Mouse (Mus musculus) urinary bladder, adult 18-20 months (tissue): ENCODE measurements around the gene Rasgef1c.

Experiments used
- DNase-seq, 2 experiments: peaks; one replicate each; pipeline ENCODE4 v3.0.0; 2022; ENCODE audit warnings: low spot score in 2 of 2, mixed read lengths in 2 of 2

Gene Rasgef1c

GRCm38 (mm10) chr11:49974675-49975074 lies 73.0 kb downstream of the Rasgef1c start:
- DNase-seq, result no peak

DNA sequence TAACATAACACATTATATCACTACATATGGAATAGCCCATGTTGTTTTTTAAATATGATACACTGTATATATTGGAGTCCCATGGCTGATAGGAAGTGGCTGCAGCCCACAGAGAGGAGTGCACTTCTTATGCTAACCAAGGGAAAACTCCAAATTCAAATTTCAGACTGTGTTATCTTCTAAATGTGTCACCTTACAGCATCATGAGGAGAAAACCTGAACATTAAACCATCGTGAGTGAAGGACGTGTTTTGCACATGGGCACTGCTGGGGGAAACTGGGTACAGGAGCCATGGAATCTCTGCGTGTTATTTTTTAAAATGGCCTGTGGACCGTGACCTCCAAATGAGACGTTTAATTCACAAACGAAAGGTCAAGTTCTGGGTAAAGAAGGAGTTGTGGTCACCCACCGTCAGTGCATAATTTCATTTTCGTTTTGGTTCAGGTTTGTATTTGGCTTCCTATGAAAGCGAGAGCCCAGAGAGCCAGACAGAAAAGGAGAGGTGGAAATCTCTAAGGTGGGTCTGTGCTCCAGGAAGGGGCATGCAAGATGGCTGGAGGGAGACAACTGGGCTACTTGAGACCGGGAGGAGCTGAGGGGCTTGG lies 76.4 kb downstream of the Rasgef1c start:
- no peak for DNase-seq

- DNase-seq, result no peak
Measured at GRCm38 (mm10) chr11:49978935-49979334, 77.3 kb downstream of the Rasgef1c start.

- no peak for DNase-seq
Measured at GRCm38 (mm10) chr11:49980681-49981235, 79.1 kb downstream of the Rasgef1c start.

GRCm38 (mm10) chr11:49981321-49981963 lies 79.8 kb downstream of the Rasgef1c start:
- DNase-seq, result no peak

DNA sequence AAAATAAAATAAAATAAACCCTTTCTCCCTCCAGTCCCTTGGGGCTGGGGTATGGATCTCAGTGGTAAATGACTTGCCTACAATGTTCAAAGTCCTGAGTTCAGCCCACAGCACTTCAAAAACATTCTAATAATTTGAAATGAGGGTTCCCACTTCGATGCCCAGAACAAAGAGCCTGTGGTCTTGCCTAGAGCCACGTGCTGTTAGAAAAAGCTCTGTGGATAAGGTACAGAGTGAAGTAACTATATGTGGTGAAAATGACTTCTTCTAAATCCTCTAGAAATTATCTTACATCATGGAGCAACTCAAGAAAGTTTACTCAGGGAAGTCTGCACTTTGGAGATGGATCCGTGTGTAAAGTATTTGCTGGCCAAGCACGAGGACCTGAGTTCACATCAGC lies 80.5 kb downstream of the Rasgef1c start:
- DNase-seq, result no peak

GRCm38 (mm10) chr11:49982881-49983280 lies 81.2 kb downstream of the Rasgef1c start:
- DNase-seq, result no peak

DNA sequence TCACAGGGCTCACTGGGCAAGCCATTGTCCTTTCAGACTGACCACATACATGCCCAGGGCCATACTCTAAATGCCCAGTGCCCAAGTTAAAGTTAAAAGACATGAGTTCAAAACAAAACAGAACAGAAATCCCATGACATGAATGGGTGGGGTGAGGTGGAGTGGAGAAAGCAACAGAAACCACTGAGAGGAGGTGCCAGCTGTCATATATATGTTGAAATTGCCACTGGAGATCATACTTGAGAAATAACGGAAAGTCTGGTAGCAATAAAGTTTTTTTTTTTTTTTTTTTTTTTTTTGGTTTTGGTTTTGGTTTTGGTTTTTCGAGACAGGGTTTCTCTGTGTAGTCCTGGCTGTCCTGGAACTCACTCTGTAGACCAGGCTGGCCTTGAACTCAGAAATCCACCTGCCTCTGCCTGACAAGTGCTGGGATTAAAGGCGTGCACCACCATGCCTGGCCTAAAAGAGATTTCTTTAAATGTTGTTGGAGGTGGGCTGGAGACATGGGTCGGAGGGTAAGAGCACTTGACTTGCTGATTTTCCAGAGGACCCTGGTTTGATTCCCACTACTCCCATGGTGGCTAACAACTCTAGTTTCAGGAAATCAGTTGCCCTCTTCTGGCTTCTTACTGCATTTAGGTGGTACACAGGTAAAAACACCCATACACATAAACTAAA lies 82.4 kb downstream of the Rasgef1c start:
- DNase-seq, result no peak

- DNase-seq, result no peak
Measured at GRCm38 (mm10) chr11:49985009-49985408, 83.4 kb downstream of the Rasgef1c start.

DNA sequence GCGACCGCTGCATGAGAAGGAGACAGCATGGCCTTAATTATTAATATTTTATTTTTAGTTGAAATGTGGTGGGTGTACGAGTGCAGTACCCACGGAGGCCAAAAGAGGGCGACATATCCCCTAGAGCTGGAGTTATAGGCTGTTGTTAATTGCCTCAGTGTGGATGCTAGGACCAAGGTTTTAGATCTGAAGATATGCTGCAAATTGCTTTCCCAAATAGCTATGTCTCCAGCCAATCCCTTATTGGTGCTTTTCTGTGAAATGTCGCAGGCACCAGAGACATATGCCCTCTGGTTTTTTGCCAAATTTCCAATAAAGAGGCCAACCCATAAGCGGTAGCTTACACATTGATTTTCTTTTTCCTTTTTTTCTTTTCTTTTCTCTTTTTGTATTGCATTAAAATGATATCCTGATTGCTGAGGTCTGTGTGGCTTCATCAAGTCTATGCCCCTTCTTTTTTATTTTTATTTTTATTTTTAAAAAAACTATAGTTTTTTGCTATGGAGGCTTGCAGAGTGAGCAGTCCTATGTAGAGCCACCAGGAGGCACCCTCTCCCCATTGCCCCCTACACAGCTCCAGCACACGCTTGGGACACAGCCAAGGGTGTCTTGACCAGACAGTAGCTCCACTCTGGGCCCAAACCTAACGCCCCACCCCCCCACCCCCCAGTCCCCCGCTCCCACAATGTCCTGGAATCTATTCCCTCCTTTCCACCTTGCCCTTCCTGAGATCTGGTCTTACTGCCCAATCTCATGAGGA lies 84.8 kb downstream of the Rasgef1c start:
- no peak for DNase-seq

- DNase-seq, result no peak
Measured at GRCm38 (mm10) chr11:49994536-49994935, 92.9 kb downstream of the Rasgef1c start.

GRCm38 (mm10) chr11:49996398-49996797 lies 94.8 kb downstream of the Rasgef1c start:
- no peak for DNase-seq

DNA sequence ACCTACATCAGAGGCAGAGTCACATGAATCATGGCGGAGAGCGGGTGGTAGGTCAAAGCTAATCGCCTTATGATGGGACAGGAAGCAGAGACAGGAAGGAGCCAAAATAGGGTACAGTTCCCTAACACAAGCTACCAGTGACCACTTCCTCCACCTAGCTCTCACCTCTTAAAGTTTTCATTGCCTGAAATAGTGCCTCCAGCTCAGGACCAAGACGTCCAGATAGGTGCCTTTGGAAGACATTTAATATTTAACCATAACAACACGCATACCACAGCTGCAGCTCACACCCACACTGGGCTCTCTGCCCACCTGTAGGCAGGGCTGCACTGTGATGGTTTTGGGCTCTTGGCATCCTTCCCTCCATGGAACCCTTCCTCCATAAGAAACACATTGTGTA lies 95.7 kb downstream of the Rasgef1c start:
- no peak for DNase-seq

DNA sequence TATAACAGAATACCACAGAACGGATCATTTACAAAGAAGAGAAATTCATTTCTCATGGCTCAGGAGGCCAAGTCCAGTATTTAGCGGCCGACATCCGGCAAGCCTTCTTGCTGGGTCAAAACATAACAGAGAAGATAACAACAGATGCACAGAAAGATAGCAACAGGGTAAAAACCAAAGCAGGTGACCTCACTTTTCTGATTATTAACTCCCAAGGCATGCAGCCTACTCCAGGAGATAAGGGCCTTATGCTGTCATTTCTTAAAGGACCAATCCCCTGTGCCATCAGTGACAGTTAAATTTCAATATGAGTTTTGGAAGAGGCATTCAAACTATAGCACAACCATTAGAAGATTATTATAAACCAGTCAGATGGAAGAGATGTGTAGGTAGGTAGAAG lies 101.2 kb downstream of the Rasgef1c start:
- no peak for DNase-seq

- no peak for DNase-seq
Measured at GRCm38 (mm10) chr11:50007776-50008175, 106.1 kb downstream of the Rasgef1c start.

DNA sequence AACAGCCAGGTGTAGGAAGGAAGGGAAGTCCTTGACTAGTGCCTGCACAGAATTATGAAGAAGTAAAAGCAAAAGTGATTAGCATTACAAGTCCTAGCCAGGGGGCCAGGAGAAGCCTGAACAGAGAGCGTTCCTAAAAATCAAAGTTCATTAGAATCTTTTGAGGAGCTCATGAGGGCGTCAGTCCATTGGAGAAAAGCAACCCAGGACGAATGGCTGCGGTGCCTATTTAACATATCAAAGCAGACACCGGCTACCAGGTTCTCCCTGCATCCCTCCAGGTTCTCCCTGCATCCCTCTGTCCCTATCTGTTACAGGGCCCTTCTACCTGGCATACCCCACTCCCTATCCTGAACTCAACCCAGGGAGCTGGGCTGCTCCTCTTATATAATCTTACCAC lies 106.6 kb downstream of the Rasgef1c start:
- no peak for DNase-seq

GRCm38 (mm10) chr11:50013016-50013415 lies 111.4 kb downstream of the Rasgef1c start:
- no peak for DNase-seq

DNA sequence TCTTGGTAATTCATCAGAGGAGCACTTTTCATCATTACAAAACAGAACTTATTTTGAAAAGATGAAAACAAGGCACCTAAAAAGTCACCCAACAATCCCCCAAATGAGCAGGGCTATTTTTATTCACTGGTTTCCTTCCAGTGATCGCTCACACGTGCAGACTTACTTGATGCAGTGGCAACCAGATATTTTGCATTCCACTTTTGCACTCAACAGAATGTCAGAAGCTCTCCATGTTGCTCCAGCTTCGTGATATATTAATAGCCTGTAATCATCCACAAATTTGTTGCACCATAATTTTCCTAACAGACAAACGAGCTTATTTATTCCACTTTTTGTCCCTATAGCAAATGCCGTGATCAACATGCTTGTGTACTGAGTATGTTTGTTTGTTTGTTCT lies 114.9 kb downstream of the Rasgef1c start:
- DNase-seq, result no peak

- no peak for DNase-seq
Measured at GRCm38 (mm10) chr11:50017511-50017910, 115.9 kb downstream of the Rasgef1c start.

DNA sequence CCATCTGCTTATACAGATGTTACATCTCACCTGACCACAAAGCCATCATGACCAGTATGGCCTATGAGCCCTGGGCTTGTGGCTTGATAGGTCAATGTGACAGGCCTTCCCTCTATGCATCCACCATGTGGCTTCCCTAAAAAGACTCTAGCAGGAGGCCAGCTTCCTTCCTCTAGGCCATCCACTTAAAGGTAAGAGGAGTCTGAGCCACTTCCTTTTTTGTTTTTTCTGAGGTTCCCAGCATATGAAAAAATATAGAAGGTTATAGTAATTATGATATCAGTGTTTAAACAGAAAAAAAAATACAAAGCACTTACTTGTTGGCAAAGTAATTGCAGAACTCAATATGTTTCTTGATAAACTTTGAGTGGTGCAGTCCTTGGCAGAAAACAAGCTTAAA lies 117.2 kb downstream of the Rasgef1c start:
- no peak for DNase-seq

- DNase-seq, result no peak
Measured at GRCm38 (mm10) chr11:50022085-50022484, 120.5 kb downstream of the Rasgef1c start.

DNA sequence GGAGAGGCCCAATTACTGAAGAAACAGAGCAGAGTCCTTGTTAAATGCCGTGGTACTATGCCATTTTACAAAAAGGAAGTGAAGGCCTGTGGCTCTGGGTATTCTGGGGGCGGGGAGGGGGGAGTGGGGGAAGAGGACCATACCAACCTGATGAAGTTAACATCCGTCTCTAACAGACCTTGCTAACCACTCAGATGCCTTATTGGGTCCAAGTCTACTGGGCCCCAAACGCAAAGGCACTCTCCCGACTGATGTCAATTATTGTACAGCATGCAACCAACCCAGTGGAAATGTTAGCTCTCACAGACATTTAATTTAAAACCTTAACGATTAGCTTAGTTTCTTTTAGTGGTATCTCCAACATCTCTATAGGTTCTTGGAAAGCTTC lies 122.8 kb downstream of the Rasgef1c start:
- no peak for DNase-seq
